Mouse (Mus musculus) embryonic facial prominence, embryonic 15.5 days (tissue): ENCODE data around the gene Mvk. TPM values are rescaled to one million over a fixed set of nuclear protein-coding genes. Genes with fewer than 3 reads are reported as not detected.

Experiments
- microRNA-seq: library from miRNA; unstranded; fragments of <30 nt; microRNA quantifications from one replicate; pipeline ENCODE4, GENCODE M21; 2016; ENCODE audit warnings: borderline number of aligned reads
- polyA plus RNA-seq: library from polyadenylated mRNA; unstranded; fragments of >200 nt; fragmentation: Nextera tagmentation; extraction: Ambion mirVana; gene quantifications from 2 replicates; pipeline ENCODE4 v1.2.1, GENCODE M21; 2015

The Mvk gene
- polyA plus RNA-seq, 1 experiment from 2014 or later = 51.8 TPM

Small RNA genes lying within 50 kb of the gene (microRNA-seq; reads per million reads assigned to microRNA genes)
- not detected for gene Mir7027

Other genes starting within 250 kb of the Mvk start
- 2.5 and 5.1 TPM in 2 replicates for gene Foxn4, start 170.5 kb upstream of the Mvk start, polyA plus RNA-seq
- 3.9 and 5.8 TPM in 2 replicates for gene Myo1h, start 155.1 kb upstream of the Mvk start, polyA plus RNA-seq
- gene Kctd10, start 63.8 kb upstream of the Mvk start, polyA plus RNA-seq = 122 and 129 TPM in 2 replicates
- gene Ube3b, start 63.7 kb upstream of the Mvk start, polyA plus RNA-seq = 41.2 and 43.6 TPM in 2 replicates
- 28.1 and 29.2 TPM in 2 replicates for gene Mmab, start 209 bp upstream of the Mvk start, polyA plus RNA-seq
- gene Fam222a, start 123.7 kb downstream of the Mvk start, polyA plus RNA-seq = 1.5 and 1.9 TPM in 2 replicates
- 14.6 and 15.0 TPM in 2 replicates for gene Trpv4, start 214.2 kb downstream of the Mvk start, polyA plus RNA-seq
- gene Gltp, start 246.7 kb downstream of the Mvk start, polyA plus RNA-seq = 287 and 358 TPM in 2 replicates